Mouse (Mus musculus): ENCODE measurements around the gene Gosr2.

DNA sequence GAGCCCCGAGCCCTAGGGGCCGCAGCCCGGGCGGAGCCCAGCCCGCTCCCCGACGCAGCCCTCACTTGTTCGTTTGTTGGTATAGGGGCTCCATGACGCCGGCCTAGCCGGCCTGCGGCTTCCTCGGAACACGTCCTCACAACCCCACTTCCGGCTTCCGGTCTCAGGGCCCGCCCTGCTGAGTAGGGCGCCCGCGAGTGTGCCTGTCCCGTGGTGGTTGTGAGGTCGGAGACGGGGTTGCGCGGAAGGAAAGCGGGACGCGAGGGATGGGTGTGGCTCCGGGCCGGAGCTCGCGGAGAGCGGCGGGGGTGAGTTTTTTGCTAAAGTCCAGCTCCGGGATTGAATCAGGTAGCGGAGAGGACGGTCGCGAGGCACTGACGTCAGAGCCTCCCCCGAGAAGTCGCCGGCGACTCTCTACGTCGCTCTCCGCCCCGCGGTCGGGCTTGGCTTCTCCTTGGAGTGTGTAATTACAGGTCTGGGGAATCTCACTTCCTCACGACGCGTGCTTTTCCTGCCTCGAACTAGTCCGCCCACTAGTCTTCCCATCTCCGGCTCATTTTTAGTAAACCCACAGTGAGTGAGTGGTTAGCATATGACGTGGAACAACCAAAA lies at the start of gene Gosr2:
- TF ChIP-seq POLR2A (IDR thresholded peaks at IDR 0.05; ENCODE audit: insufficient read length, low read depth) (peak; percentile 55), CEBPB (IDR thresholded peaks at IDR 0.05; ENCODE audit: insufficient read depth, poor library complexity, severe bottlenecking) (no peak), MAX (IDR thresholded peaks at IDR 0.05; ENCODE audit: low read depth) (peak; percentile 71), SRF (IDR thresholded peaks at IDR 0.05; ENCODE audit: control insufficient read depth, insufficient read length, low read depth) (no peak)

Data from myocyte (in vitro differentiated cells).